Mouse (Mus musculus) cerebellum, adult 9-11 months (tissue): ENCODE data around the gene Zfp692.

Experiments
- DNase-seq: peaks from one replicate; pipeline ENCODE4 v3.0.0; 2022

The Zfp692 gene

GRCm38 (mm10) chr11:58306860-58307308, at the start of gene Zfp692:
Gene Zfp692, plus strand, starts transcription at chr11:58307069.
- peak; percentile 98 for DNase-seq

DNA sequence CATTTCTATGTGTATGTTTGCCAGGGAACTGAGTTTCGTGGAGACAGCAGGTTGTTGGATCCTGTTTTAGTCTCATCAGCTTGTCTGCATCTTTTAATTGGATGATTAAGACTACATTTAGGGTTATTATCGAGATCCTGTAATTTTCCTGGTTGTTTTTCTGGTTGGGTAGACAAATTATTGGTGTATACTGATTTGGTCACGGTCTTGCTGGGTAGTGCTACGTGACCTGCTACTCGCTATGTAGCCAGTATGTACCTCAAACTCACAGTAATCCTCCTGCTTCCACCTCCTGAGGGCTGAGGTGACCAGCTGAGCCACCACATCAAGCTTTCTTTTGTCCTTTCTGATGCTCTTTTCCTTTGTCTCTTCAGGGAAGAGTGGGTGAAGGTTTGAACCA, 49.1 kb upstream of the Zfp692 start:
- DNase-seq, result no peak

- DNase-seq, result no peak
Measured at GRCm38 (mm10) chr11:58260156-58260555, 46.7 kb upstream of the Zfp692 start.

- DNase-seq, result no peak
Measured at GRCm38 (mm10) chr11:58261826-58262225, 45.0 kb upstream of the Zfp692 start.

DNA sequence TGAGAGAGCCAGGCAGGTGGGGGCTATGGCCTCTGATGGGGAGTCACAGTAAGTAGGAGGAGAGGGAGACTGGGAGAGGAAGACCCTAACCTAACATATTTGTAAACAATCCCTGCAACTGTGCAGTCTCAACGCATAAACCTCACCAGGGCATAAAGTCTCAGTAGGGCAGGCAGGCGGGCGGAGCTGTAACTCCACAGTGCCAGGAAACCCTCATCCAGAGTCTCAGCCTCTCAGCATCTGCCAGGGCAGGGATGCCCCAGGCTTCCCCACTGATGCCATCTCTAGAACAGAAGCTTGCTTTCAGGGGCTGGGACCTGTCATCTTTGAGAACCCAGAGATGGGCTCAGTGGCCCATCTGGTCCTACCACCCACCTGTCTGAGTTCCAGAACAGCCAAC, 44.5 kb upstream of the Zfp692 start:
- DNase-seq, result no peak

GRCm38 (mm10) chr11:58263516-58263915, 43.4 kb upstream of the Zfp692 start:
- DNase-seq, result no peak

- no peak for DNase-seq
Measured at GRCm38 (mm10) chr11:58264546-58264945, 42.3 kb upstream of the Zfp692 start.

DNA sequence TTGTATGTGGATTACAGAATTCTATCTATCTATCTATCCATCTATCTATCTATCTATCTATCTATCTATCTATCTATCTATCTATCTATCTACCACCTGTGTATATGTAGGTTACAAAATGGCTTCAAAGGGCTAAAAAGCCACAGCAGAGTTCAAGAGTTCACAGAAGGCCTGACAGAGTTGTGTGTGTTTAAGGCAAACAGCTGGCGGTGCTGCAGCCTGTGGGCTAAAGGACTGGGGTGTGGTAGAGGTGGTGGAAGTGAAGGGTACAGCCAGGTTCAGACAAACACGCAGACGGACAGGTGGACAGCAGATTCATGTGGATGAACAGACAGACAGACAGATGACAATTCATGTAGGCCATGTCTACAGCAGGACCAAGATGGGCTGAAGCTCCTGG, 38.6 kb upstream of the Zfp692 start:
- no peak for DNase-seq

DNA sequence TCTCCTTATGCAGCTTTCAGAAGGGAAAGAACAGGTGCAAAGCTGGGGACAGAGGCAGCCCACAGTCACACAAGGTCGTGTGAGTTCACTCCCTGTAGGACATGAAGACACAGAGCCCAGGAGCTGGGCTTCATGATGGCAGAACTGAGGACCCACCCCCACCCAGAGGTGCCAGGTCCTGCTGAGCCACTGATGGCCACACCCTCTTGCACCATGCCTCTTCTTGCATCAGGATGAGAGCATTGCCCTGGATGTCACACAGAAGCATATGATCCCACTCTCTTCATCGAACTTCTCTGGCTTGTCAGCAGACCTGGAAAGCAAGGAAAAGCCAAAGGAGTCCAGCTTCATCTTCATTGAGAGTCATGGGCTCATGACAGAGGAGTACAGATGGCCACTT, 32.3 kb upstream of the Zfp692 start, which contains the start of gene 4930438A08Rik:
TSS of gene 4930438A08Rik (plus strand) at position 228 of the 400 bp plus-strand sequence.
- DNase-seq, result no peak

- no peak for DNase-seq
Measured at GRCm38 (mm10) chr11:58275756-58276155, 31.1 kb upstream of the Zfp692 start.

DNA sequence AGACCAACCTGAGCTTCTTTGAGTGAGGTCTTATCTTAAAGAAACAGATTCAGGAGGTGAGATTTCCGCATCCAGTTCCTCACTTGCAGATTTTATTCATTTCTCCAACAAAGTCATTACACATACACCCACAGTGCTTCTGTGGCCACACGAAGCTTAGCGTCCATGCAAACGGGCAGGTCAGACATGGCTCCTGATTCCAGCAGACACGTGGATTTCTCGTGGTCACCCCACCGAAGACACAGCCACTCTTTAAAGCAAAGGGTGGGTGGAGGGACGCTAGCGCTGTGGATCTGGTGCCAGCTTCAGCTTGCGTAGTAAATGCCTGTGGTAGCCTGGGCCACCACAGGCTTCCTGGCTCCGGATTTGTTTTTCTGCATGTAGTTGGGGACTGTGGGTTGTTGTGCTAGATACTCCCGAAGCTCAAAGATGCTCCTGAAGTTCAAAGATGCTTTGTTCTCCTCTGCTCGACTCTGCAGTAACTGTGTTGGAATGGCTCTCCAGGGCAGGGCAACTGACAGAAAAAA, 24.8 kb upstream of the Zfp692 start:
- no peak for DNase-seq

DNA sequence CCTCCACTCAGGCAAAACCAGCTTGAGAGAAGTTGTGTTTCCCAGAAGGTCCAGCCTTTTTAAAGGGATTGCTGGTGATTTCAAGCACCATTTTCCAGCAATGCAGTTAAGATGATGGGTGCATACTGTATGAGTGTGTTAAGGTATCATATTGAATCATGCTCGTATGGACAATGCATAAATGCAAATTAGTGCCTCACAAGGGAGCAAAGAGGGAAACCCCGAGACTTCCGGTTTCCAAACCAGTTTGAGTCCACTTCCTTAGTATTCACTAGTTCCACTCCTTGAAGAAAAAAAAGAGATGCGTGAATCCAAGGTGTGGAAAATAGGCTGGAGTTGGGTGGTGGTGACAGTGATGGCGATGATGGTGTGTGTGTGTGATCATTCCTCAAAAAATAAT, 24.4 kb upstream of the Zfp692 start:
- DNase-seq, result no peak

- no peak for DNase-seq
Measured at GRCm38 (mm10) chr11:58289992-58290682, 16.7 kb upstream of the Zfp692 start.

- DNase-seq, result no peak
Measured at GRCm38 (mm10) chr11:58290812-58291211, 16.1 kb upstream of the Zfp692 start.

GRCm38 (mm10) chr11:58292791-58293190, 14.1 kb upstream of the Zfp692 start:
- no peak for DNase-seq

DNA sequence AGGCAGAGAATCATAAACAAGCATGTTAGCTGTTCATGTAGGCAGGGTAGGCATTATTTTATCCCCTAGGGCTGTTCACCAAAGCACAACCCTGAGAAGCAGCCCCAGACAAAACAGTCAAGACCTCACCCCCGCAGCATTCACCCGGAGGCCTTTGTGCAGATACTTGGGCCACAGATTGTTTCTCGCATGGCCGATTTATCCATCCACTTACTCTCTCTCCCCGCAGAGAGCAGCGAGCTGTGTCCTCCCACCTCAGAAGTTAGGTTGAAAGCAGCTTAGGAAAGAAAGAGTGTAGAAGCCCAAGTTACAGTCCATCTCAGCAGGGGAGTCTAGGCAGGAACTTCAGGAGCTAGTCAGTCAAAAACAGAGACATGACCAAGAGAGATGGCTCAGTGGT, 9.5 kb upstream of the Zfp692 start:
- no peak for DNase-seq

DNA sequence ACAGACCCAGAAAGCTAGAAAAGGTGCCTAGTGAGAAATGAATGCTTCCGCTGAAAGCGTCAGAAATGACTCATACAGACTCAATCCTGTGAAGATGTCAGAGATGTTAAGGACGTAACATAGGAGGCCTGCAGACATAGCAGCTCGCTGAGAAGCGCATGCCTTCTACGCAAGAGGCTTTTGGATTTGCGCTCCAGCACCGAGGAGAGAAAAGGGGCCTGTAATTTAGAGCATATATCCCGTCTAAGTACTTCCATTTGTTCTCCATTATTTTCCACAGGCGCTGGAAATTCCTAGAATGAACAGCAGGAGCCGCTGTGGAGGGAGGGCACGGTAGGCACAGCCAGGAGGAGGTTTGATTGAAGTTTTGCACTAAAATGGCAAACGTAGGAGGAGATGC, 5.8 kb upstream of the Zfp692 start:
- DNase-seq, result peak; percentile 77

DNA sequence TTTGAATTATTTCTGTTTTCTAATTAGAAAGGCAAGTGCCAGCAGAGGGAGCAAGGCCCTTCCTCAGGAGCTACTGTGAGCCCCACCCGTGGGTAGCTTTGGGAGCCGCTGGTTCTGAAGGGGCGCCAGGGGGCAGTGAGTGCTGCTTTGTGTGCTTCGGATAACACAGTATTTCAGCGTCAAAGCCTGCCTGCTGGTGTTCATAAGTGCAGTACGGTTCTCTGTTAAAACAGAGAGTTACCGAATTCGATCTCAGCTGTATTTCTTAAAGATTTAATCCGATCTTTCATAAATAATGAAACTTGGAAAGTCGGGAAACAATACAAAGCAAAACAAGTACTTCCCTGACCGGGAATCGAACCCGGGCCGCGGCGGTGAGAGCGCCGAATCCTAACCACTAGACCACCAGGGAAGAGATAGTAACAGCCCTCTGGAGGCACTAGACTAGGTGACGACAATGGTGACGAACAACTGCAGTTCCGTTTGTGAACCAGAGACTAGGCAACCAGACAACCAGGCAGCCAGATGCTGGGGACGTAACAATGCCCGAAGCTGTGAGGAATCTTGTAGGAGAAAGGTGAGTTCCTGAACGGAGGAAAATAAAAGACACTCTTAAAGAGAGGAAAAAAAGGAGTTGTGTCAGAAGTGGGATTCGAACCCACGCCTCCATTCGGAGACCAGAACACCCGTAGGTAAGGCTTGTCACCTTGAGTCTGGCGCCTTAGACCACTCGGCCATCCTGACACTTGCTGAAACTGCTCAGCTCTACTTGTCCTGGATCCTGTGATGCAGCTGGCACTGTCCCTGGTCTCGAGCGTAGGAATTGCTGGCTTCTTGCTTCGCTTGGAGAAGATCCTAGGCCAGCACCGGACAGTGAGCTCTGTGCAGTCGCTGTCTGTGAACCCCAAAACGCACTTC, 4.8 kb upstream of the Zfp692 start:
- peak; percentile 97 for DNase-seq

DNA sequence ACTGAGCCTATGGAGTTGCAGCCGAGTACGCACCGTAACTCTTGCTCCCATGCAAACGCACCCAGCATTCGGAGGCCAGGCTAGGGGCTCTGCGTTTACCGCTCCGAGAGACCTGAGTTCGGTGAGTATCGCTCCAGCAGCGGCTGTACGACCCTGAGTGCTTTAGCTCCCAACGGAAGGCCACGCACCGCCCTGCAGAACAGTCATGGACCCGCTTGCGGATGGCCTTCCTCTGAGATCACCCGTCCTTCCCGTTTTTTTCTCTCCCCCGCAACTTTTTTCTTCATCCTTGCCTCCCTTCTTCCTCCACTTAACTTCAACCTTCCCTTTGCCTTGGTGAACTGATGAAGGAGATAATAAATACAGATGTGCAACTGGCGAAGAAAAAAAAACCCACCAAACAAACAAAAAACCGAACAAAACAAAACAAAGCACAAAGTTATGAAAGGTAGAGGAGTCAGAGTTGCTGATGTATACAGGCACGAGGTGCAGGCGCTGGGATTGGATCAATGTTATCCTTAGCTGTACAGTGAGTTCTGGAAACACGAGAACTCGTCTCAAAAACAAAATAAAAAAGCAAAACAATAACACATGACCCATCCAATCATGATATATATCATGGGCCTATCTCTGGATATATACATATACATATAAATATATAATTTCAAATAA, 4.0 kb upstream of the Zfp692 start:
- no peak for DNase-seq

GRCm38 (mm10) chr11:58303594-58303993, 3.3 kb upstream of the Zfp692 start:
- DNase-seq, result no peak

GRCm38 (mm10) chr11:58305299-58305698, 1.6 kb upstream of the Zfp692 start:
- peak; percentile 40 for DNase-seq

GRCm38 (mm10) chr11:58307411-58308080, 677 bp downstream of the Zfp692 start:
- DNase-seq, result peak; percentile 80

DNA sequence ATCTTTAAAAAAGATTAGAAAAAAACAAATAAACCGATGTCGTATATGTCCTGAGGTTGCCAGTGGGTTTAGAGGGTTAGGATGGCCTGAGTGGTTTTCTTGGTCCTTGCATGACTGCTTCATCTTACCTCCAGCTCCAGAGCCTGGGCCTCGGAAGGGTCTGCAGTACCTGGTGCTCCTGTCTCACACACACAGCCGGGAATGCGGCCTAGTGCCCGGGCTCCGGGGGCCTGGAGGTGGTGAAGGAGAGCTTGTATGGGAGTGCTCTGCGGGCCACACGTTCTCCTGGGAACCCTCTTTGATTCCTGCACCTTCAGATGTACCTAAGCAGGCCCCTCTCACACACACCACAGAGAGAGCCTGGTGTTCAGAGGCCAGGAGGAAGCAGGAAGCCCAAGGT, 1.8 kb downstream of the Zfp692 start:
- DNase-seq, result peak; percentile 49
